Mouse (Mus musculus) lung, embryonic 14.5 days (tissue): Measurements from ENCODE around the gene Castor1. TPM values are rescaled to one million over a fixed set of nuclear protein-coding genes. Genes with fewer than 3 reads are reported as not detected.

Experiments used
- ATAC-seq: fragments of 200-750 bp; cut with Nextera tagmentation; 2 replicates; pipeline ENCODE4 v1.8.0; 2017; ENCODE audit warnings: mild to moderate bottlenecking, moderate TSS enrichment, moderate library complexity; ENCODE audit not compliant: insufficient read depth
- DNase-seq: peaks from one replicate; pipeline ENCODE4 v3.0.0-alpha.2; 2015
- H3K27ac ChIP-seq: fragments of 300-500 bp; sonication (generic); 2 replicates; pipeline ENCODE4 v1.5.1; 2014; ENCODE audit warnings: low read depth, mild to moderate bottlenecking, moderate library complexity
- H3K27me3 ChIP-seq: fragments of 300-500 bp; sonication (generic); 2 replicates; pipeline ENCODE4 v1.6.1; 2014; ENCODE audit warnings: low read length, control low read depth; ENCODE audit not compliant: insufficient read depth
- H3K36me3 ChIP-seq: fragments of 300-500 bp; sonication (generic); 2 replicates; pipeline ENCODE4 v1.6.1; 2014; ENCODE audit warnings: control low read depth; ENCODE audit not compliant: insufficient read depth
- H3K4me1 ChIP-seq: fragments of 300-500 bp; sonication (generic); 2 replicates; pipeline ENCODE4 v1.6.1; 2014; ENCODE audit warnings: antibody characterized with exemption, control low read depth; ENCODE audit not compliant: insufficient read depth
- H3K4me2 ChIP-seq: fragments of 300-500 bp; sonication (generic); 2 replicates; pipeline ENCODE4 v1.6.1; 2014; ENCODE audit warnings: mild to moderate bottlenecking
- H3K4me3 ChIP-seq: fragments of 300-500 bp; sonication (generic); 2 replicates; pipeline ENCODE4 v1.5.1; 2014; ENCODE audit warnings: low read depth, low read length
- H3K9ac ChIP-seq: fragments of 300-500 bp; sonication (generic); 2 replicates; pipeline ENCODE4 v1.6.1; 2014
- H3K9me3 ChIP-seq: fragments of 300-500 bp; sonication (generic); 2 replicates; pipeline ENCODE4 v1.6.1; 2016; ENCODE audit warnings: low read depth, low read length, control low read depth
- CTCF ChIP-seq: IDR thresholded peaks from 2 replicates; pipeline ENCODE4 v1.5.1; 2016; ENCODE audit warnings: antibody characterized with exemption, low read depth
- WGBS: fragments of 180-500 bp; shearing (Covaris S2); extraction: QIAGEN DNeasy Blood & Tissue Kit; methylation state at CpG from one replicate; pipeline ENCODE4 v1.1.7; 2014; 5-methylcytosine and 5-hydroxymethylcytosine counted together
- polyA plus RNA-seq: library from polyadenylated mRNA; unstranded; fragments of >200 nt; fragmentation: Nextera tagmentation; extraction: Ambion mirVana; gene quantifications from 2 replicates; pipeline ENCODE4 v1.2.1, GENCODE M21; 2014

The Castor1 gene
- polyA plus RNA-seq, 1 experiment from 2014 or later = 2.1 TPM

- DNase-seq (peak; percentile 36), ATAC-seq (peak; percentile 75)
- Histone ChIP-seq H3K4me3 (no peak overlapping the region), H3K36me3 (no peaks in the 10 kb centered on the region), H3K4me1 (no peaks in the 10 kb centered on the region), H3K9me3 (no peaks in the 10 kb centered on the region), H3K27me3 (no peaks in the 10 kb centered on the region), H3K9ac (no peak overlapping the region), H3K4me2 (no peak overlapping the region), H3K27ac (no peak overlapping the region)
- WGBS = 50% methylated on average over 8 of the region's 8 CpGs
- no peak for TF ChIP-seq CTCF
Measured at GRCm38 (mm10) chr11:4196636-4197035, 21.4 kb upstream of the Castor1 start.

- H3K36me3 ChIP-seq = no peaks in the 10 kb centered on the region
- TF ChIP-seq CTCF = no peak
- H3K4me2 ChIP-seq = no peak overlapping the region
- DNase-seq (no peak), ATAC-seq (no peak)
- no peak overlapping the region for H3K27ac ChIP-seq
- 82% methylated on average over 1 of the region's 1 CpGs for WGBS
- H3K9me3 ChIP-seq = no peaks in the 10 kb centered on the region
- H3K4me3 ChIP-seq = no peak overlapping the region
- no peaks in the 10 kb centered on the region for H3K27me3 ChIP-seq
- no peak overlapping the region for H3K9ac ChIP-seq
- no peaks in the 10 kb centered on the region for H3K4me1 ChIP-seq
Measured at GRCm38 (mm10) chr11:4197691-4198090, 20.3 kb upstream of the Castor1 start.

- 44% methylated on average over 11 of the region's 11 CpGs for WGBS
- no peak overlapping the region for H3K4me3 ChIP-seq
- H3K27ac ChIP-seq = no peak overlapping the region
- H3K9me3 ChIP-seq = no peaks in the 10 kb centered on the region
- H3K4me1 ChIP-seq = no peaks in the 10 kb centered on the region
- no peak overlapping the region for H3K9ac ChIP-seq
- TF ChIP-seq CTCF = no peak
- ATAC-seq = no peak
- H3K4me2 ChIP-seq = no peak overlapping the region
- peaks cover 8% of the 10 kb centered on the region for H3K36me3 ChIP-seq
- DNase-seq = peak; percentile 59
- no peaks in the 10 kb centered on the region for H3K27me3 ChIP-seq
Measured at GRCm38 (mm10) chr11:4201981-4202700, 15.9 kb upstream of the Castor1 start.

- no peak for TF ChIP-seq CTCF
- H3K36me3 ChIP-seq = peaks cover 8% of the 10 kb centered on the region
- WGBS = 65% methylated on average over 12 of the region's 12 CpGs
- no peaks in the 10 kb centered on the region for H3K27me3 ChIP-seq
- DNase-seq = no peak
- H3K27ac ChIP-seq = peak overlapping the region; percentile 38; the same call in 1 of the 2 replicates
- no peak overlapping the region for H3K4me3 ChIP-seq
- no peak for ATAC-seq
- no peak overlapping the region for H3K9ac ChIP-seq
- no peaks in the 10 kb centered on the region for H3K4me1 ChIP-seq
- H3K9me3 ChIP-seq = no peaks in the 10 kb centered on the region
- no peak overlapping the region for H3K4me2 ChIP-seq
Measured at GRCm38 (mm10) chr11:4202995-4203704, 14.9 kb upstream of the Castor1 start.

GRCm38 (mm10) chr11:4203705-4204074 lies 14.3 kb upstream of the Castor1 start:
- H3K9ac ChIP-seq = no peak overlapping the region
- no peak overlapping the region for H3K4me3 ChIP-seq
- 45% methylated on average over 2 of the region's 2 CpGs for WGBS
- DNase-seq (no peak), ATAC-seq (no peak)
- H3K27ac ChIP-seq = peak overlapping the region; percentile 38; the same call in 1 of the 2 replicates
- no peaks in the 10 kb centered on the region for H3K4me1 ChIP-seq
- H3K27me3 ChIP-seq = no peaks in the 10 kb centered on the region
- no peaks in the 10 kb centered on the region for H3K9me3 ChIP-seq
- H3K4me2 ChIP-seq = no peak overlapping the region
- H3K36me3 ChIP-seq = peaks cover 11% of the 10 kb centered on the region
- TF ChIP-seq CTCF = no peak

GRCm38 (mm10) chr11:4205097-4205655 lies 12.8 kb upstream of the Castor1 start:
- no peak overlapping the region for H3K4me3 ChIP-seq
- WGBS = 66% methylated on average over 5 of the region's 5 CpGs
- H3K27ac ChIP-seq = no peak overlapping the region
- no peaks in the 10 kb centered on the region for H3K4me1 ChIP-seq
- H3K27me3 ChIP-seq = no peaks in the 10 kb centered on the region
- TF ChIP-seq CTCF = no peak
- no peak overlapping the region for H3K4me2 ChIP-seq
- H3K36me3 ChIP-seq = peaks cover 21% of the 10 kb centered on the region
- ATAC-seq (no peak), DNase-seq (no peak)
- H3K9ac ChIP-seq = no peak overlapping the region
- H3K9me3 ChIP-seq = no peaks in the 10 kb centered on the region

- no peak for TF ChIP-seq CTCF
- H3K27ac ChIP-seq = no peak overlapping the region
- H3K36me3 ChIP-seq = peaks cover 29% of the 10 kb centered on the region
- no peak overlapping the region for H3K9ac ChIP-seq
- H3K4me2 ChIP-seq = no peak overlapping the region
- H3K4me3 ChIP-seq = no peak overlapping the region
- no peaks in the 10 kb centered on the region for H3K27me3 ChIP-seq
- no peaks in the 10 kb centered on the region for H3K9me3 ChIP-seq
- WGBS = 81% methylated on average over 7 of the region's 7 CpGs
- DNase-seq = no peak
- H3K4me1 ChIP-seq = no peaks in the 10 kb centered on the region
- ATAC-seq = no peak
Measured at GRCm38 (mm10) chr11:4205951-4206350, 12.1 kb upstream of the Castor1 start.
